Mouse (Mus musculus): ENCODE measurements around the gene Pou2f1. TPM values are rescaled to one million over a fixed set of nuclear protein-coding genes. Genes with fewer than 3 reads are reported as not detected.

The Pou2f1 gene
- polyA plus RNA-seq, 1 experiment from 2014 or later = 3.4 TPM

- TF ChIP-seq CTCF (IDR thresholded peaks at IDR 0.05; ENCODE audit: low read depth) (no peak), EP300 (IDR thresholded peaks at IDR 0.05; ENCODE audit: low read depth) (no peak)
- H3K4me1 ChIP-seq (ENCODE audit: insufficient read depth) = no peaks in the 10 kb centered on the region
- 63% methylated on average over 3 of the region's 3 CpGs for WGBS (ENCODE audit: insufficient replicate concordance)
- DNase-seq (no peak), ATAC-seq (no peak)
- H3K4me3 ChIP-seq (ENCODE audit: low read depth, low read length) = no peak overlapping the region
- no peaks in the 10 kb centered on the region for H3K9me3 ChIP-seq (ENCODE audit: low read length)
- peaks cover 22% of the 10 kb centered on the region for H3K36me3 ChIP-seq (replicated peaks; ENCODE audit: insufficient read depth, low read length)
- H3K27me3 ChIP-seq (ENCODE audit: insufficient read depth, low read length) = no peaks in the 10 kb centered on the region
- H3K4me2 ChIP-seq (ENCODE audit: low read depth, low read length) = no peak overlapping the region
- H3K9ac ChIP-seq (replicated peaks) = no peak overlapping the region
- H3K27ac ChIP-seq (ENCODE audit: low read depth) = no peak overlapping the region
Observed at GRCm38 (mm10) chr1:165908806-165909205, 93.7 kb downstream of the Pou2f1 start.

DNA sequence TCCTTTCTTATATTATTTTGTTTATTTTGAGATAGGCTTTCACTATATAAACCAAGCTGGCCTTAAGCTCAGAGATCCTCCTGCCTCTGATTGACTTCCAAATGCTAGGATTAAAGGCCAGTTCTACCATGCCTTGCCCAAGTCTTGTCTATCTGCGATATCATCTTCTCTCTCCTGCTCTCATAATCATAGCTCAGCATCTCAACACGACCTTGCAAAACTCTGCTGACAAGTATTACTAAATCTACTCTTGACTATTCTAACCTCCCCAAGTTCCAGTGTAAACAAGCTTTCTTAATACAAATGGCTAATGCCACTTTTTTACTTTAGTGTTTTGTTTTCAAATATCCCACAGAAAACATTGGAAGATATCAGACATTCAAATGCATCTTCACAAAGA lies 94.3 kb downstream of the Pou2f1 start:
- WGBS (ENCODE audit: insufficient replicate concordance) = 74% methylated on average over 2 of the region's 2 CpGs
- Histone ChIP-seq H3K27me3 (ENCODE audit: insufficient read depth, low read length) (no peaks in the 10 kb centered on the region), H3K4me3 (ENCODE audit: low read depth, low read length) (no peak overlapping the region), H3K4me1 (ENCODE audit: insufficient read depth) (no peaks in the 10 kb centered on the region), H3K27ac (ENCODE audit: low read depth) (no peak overlapping the region), H3K36me3 (replicated peaks; ENCODE audit: insufficient read depth, low read length) (peaks cover 26% of the 10 kb centered on the region), H3K4me2 (ENCODE audit: low read depth, low read length) (no peak overlapping the region), H3K9ac (replicated peaks) (no peak overlapping the region), H3K9me3 (ENCODE audit: low read length) (no peaks in the 10 kb centered on the region)
- TF ChIP-seq CTCF (IDR thresholded peaks at IDR 0.05; ENCODE audit: low read depth) (no peak), EP300 (IDR thresholded peaks at IDR 0.05; ENCODE audit: low read depth) (no peak)
- ATAC-seq (no peak), DNase-seq (no peak)

DNA sequence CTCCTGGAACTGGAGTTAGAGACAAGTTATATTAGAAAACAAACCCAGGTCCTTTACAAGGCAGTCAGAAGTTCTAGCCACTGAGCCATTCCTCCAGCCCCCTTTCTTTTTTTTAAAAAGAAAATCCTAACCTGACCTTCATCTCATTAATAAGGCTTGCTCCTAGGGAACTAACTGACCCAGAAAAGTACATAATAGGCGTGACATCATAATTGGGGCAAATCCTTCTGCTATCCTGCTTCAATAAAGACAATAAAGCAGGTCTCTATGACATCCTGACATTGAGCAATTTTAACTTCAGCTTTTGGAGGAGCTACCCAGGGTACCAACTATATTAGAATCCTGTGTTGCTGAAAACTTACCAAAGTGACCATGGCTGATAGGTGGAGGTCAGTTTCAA lies 98.9 kb downstream of the Pou2f1 start:
- Histone ChIP-seq H3K36me3 (replicated peaks; ENCODE audit: insufficient read depth, low read length) (peaks cover 43% of the 10 kb centered on the region), H3K27me3 (ENCODE audit: insufficient read depth, low read length) (no peaks in the 10 kb centered on the region), H3K4me1 (ENCODE audit: insufficient read depth) (no peaks in the 10 kb centered on the region), H3K4me3 (ENCODE audit: low read depth, low read length) (no peak overlapping the region), H3K9me3 (ENCODE audit: low read length) (no peaks in the 10 kb centered on the region), H3K27ac (ENCODE audit: low read depth) (no peak overlapping the region), H3K4me2 (ENCODE audit: low read depth, low read length) (no peak overlapping the region), H3K9ac (replicated peaks) (no peak overlapping the region)
- ATAC-seq = no peak
- no peak for DNase-seq
- TF ChIP-seq EP300 (IDR thresholded peaks at IDR 0.05; ENCODE audit: low read depth) (no peak), CTCF (IDR thresholded peaks at IDR 0.05; ENCODE audit: low read depth) (no peak)
- WGBS (ENCODE audit: insufficient replicate concordance) = 85% methylated on average over 1 of the region's 1 CpGs

GRCm38 (mm10) chr1:165891686-165892085 lies 110.8 kb downstream of the Pou2f1 start:
- DNase-seq (no peak), ATAC-seq (no peak)
- TF ChIP-seq EP300 (IDR thresholded peaks at IDR 0.05; ENCODE audit: low read depth) (no peak), CTCF (IDR thresholded peaks at IDR 0.05; ENCODE audit: low read depth) (peak; percentile 32; the same call in 1 of the 2 replicates)
- Histone ChIP-seq H3K4me3 (ENCODE audit: low read depth, low read length) (no peak overlapping the region), H3K4me2 (ENCODE audit: low read depth, low read length) (no peak overlapping the region), H3K36me3 (replicated peaks; ENCODE audit: insufficient read depth, low read length) (peaks cover 35% of the 10 kb centered on the region), H3K9ac (replicated peaks) (no peak overlapping the region), H3K9me3 (ENCODE audit: low read length) (no peaks in the 10 kb centered on the region), H3K27me3 (ENCODE audit: insufficient read depth, low read length) (no peaks in the 10 kb centered on the region), H3K27ac (ENCODE audit: low read depth) (no peak overlapping the region), H3K4me1 (ENCODE audit: insufficient read depth) (no peaks in the 10 kb centered on the region)
- WGBS (ENCODE audit: insufficient replicate concordance) = 82% methylated on average over 2 of the region's 2 CpGs

GRCm38 (mm10) chr1:165882146-165882900 lies 120.2 kb downstream of the Pou2f1 start:
- no peak for TF ChIP-seq EP300 (IDR thresholded peaks at IDR 0.05; ENCODE audit: low read depth)
- TF ChIP-seq CTCF (IDR thresholded peaks at IDR 0.05; ENCODE audit: low read depth) = no peak
- H3K4me1 ChIP-seq (ENCODE audit: insufficient read depth) = no peaks in the 10 kb centered on the region
- 87% methylated on average over 8 of the region's 8 CpGs for WGBS (ENCODE audit: insufficient replicate concordance)

DNA sequence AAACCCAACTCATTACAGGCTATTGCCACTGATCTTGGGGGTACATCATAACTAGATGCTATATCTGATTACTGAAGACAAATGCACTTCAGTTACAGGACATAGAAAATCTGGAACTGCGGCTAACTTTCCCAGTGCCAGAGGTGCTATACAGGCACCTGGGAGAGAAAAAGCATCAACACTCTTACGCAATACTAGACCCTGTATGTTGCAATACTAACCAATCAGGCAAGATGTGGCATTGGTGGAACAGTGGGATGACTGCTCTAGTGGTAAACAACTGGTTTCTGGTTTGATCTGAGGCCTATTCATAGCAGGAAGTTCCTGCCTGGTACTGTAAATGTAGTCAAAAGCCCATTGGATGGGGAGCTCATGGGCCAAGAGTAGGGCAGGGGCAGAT lies 123.7 kb downstream of the Pou2f1 start:
- Histone ChIP-seq H3K4me2 (ENCODE audit: low read depth, low read length) (no peak overlapping the region), H3K4me3 (ENCODE audit: low read depth, low read length) (no peak overlapping the region), H3K9ac (replicated peaks) (no peak overlapping the region), H3K27me3 (ENCODE audit: insufficient read depth, low read length) (no peaks in the 10 kb centered on the region), H3K4me1 (ENCODE audit: insufficient read depth) (no peaks in the 10 kb centered on the region), H3K27ac (ENCODE audit: low read depth) (no peak overlapping the region), H3K36me3 (replicated peaks; ENCODE audit: insufficient read depth, low read length) (peaks cover 26% of the 10 kb centered on the region), H3K9me3 (ENCODE audit: low read length) (no peaks in the 10 kb centered on the region)
- DNase-seq = no peak
- WGBS (ENCODE audit: insufficient replicate concordance) = 91% methylated on average over 2 of the region's 2 CpGs
- peak; percentile 82 for ATAC-seq
- no peak for TF ChIP-seq EP300 (IDR thresholded peaks at IDR 0.05; ENCODE audit: low read depth)
- TF ChIP-seq CTCF (IDR thresholded peaks at IDR 0.05; ENCODE audit: low read depth) = no peak

More at GRCm38 (mm10) chr1:165882146-165882900, 120.2 kb downstream of the Pou2f1 start:
- no peak overlapping the region for H3K4me3 ChIP-seq (ENCODE audit: low read depth, low read length)
- no peak overlapping the region for H3K27ac ChIP-seq (ENCODE audit: low read depth)
- DNase-seq (no peak), ATAC-seq (no peak)
- no peaks in the 10 kb centered on the region for H3K9me3 ChIP-seq (ENCODE audit: low read length)
- peaks cover 13% of the 10 kb centered on the region for H3K36me3 ChIP-seq (replicated peaks; ENCODE audit: insufficient read depth, low read length)
- H3K4me2 ChIP-seq (ENCODE audit: low read depth, low read length) = no peak overlapping the region
- H3K27me3 ChIP-seq (ENCODE audit: insufficient read depth, low read length) = no peaks in the 10 kb centered on the region
- no peak overlapping the region for H3K9ac ChIP-seq (replicated peaks)

All from liver, postnatal 0 days (tissue).